Mouse (Mus musculus) hindbrain, embryonic 12.5 days (tissue): ENCODE data around the gene Rtp2. TPM values are rescaled to one million over a fixed set of nuclear protein-coding genes. Genes with fewer than 3 reads are reported as not detected.

ENCODE experiments used
- ATAC-seq: fragments of 200-750 bp; cut with Nextera tagmentation; 2 replicates; pipeline ENCODE4 v1.8.0; 2017; ENCODE audit warnings: moderate TSS enrichment; ENCODE audit not compliant: low FRiP score
- H3K27ac ChIP-seq: fragments of 300-500 bp; sonication (generic); 2 replicates; pipeline ENCODE4 v1.5.1; 2016; ENCODE audit warnings: mild to moderate bottlenecking
- H3K27me3 ChIP-seq: fragments of 300-500 bp; sonication (generic); 2 replicates; pipeline ENCODE4 v1.6.1; 2016; ENCODE audit warnings: mild to moderate bottlenecking
- H3K36me3 ChIP-seq: fragments of 300-500 bp; sonication (generic); 2 replicates; pipeline ENCODE4 v1.6.1; 2016; ENCODE audit warnings: mild to moderate bottlenecking
- H3K4me1 ChIP-seq: fragments of 300-500 bp; sonication (generic); 2 replicates; pipeline ENCODE4 v1.6.1; 2016
- H3K4me2 ChIP-seq: fragments of 300-500 bp; sonication (generic); replicated peaks from 2 replicates; pipeline ENCODE4 v1.6.1; 2016; ENCODE audit warnings: mild to moderate bottlenecking
- H3K4me3 ChIP-seq: fragments of 300-500 bp; sonication (generic); 2 replicates; pipeline ENCODE4 v1.5.1; 2016; ENCODE audit warnings: mild to moderate bottlenecking
- H3K9ac ChIP-seq: fragments of 300-500 bp; sonication (generic); 2 replicates; pipeline ENCODE4 v1.6.1; 2016; ENCODE audit warnings: mild to moderate bottlenecking, moderate library complexity
- H3K9me3 ChIP-seq: fragments of 300-500 bp; sonication (generic); replicated peaks from 2 replicates; pipeline ENCODE4 v1.6.1; 2016; ENCODE audit warnings: mild to moderate bottlenecking
- WGBS: fragments of 180-500 bp; shearing (Covaris S2); methylation state at CpG from one replicate; pipeline ENCODE4 v1.1.7; 2016; 5-methylcytosine and 5-hydroxymethylcytosine counted together
- polyA plus RNA-seq: library from polyadenylated mRNA; unstranded; fragments of >200 nt; fragmentation: Nextera tagmentation; extraction: Ambion mirVana; gene quantifications from 2 replicates; pipeline ENCODE4 v1.2.1, GENCODE M21; 2016

Rtp2 gene
- polyA plus RNA-seq, 1 experiment from 2014 or later = not detected

DNA sequence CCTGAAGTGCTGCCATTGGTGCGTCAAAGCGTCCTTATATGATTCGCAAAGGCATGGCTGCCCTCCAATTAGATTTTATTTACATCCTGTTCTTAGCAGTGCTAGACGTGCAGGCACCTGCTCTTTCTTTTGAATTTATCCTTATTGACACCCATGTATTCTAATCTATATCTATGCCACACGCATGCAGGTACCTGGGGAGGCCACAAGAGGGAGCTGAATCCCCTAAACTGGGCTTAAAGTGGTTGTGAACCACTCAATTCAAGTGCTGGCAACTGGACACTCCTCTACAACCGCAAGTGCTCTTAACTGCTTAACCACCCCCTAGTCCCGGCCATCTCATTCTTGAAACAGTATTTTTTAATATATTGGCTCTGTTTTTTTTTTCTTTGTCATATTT, 35.1 kb upstream of the Rtp2 start:
- 81% methylated on average over 7 of the region's 7 CpGs for WGBS

DNA sequence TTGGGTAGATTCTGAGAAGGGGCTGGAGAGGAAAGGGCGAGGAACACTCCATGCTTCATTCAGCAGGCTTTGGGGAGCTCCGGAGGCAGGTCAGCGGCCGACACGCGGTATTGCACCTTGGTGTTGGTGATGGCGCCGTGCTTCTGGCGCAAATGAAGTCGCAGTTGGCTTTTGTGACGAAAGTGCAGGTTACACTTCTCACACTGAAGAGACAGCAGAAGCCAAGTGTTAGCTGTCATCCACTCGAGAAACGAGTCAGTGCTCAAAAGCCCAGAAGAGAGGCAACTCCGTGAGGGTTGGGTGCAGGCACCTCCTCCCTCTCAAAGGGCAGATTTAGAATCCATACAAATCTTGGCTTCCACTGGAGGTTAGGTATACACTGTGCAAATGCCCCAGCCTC, 33.9 kb upstream of the Rtp2 start:
- Histone ChIP-seq H3K4me2 (no peak overlapping the region), H3K9ac (no peak overlapping the region), H3K4me3 (no peak overlapping the region), H3K4me1 (peaks cover 6% of the 10 kb centered on the region), H3K9me3 (no peaks in the 10 kb centered on the region), H3K36me3 (no peaks in the 10 kb centered on the region), H3K27me3 (no peaks in the 10 kb centered on the region), H3K27ac (no peak overlapping the region)
- ATAC-seq = no peak
- 93% methylated on average over 14 of the region's 14 CpGs for WGBS

More for the DNA sequence above, 35.1 kb upstream of the Rtp2 start:
- no peak for ATAC-seq
- no peak overlapping the region for H3K4me2 ChIP-seq
- no peak overlapping the region for H3K27ac ChIP-seq
- no peak overlapping the region for H3K4me3 ChIP-seq
- H3K36me3 ChIP-seq = no peaks in the 10 kb centered on the region
- no peaks in the 10 kb centered on the region for H3K27me3 ChIP-seq
- H3K9me3 ChIP-seq = no peaks in the 10 kb centered on the region
- H3K4me1 ChIP-seq = peaks cover 6% of the 10 kb centered on the region
- no peak overlapping the region for H3K9ac ChIP-seq

DNA sequence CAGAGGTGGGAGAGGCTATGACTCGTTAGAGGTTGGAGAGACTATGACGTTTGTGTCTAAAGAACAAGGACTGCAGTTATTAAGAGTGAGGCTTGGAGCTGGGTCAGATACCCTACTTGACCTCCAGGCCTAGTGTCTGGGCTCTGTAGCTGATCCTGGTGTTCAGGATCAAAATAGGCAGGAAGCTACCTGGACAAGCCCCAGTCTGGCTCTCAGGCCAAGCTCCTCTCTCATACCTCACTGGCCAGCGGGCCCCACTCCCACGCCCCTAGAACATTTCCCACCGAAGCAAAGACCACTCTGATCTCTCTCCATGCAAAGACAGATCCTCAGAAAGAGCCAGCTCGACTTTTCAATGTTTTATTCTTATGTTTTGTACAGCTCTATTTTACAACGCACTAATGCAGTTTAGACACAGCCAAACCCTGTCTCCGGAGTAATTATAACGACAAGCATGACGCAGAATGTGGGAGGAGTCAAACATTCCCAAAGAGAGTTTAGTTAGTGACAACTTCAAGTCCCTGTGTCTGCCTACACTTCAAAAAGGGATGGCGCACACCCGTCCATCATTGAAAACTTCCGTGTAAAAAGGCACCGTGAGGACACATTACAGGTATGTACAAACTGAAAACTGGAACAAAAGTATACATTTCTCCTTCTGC, 32.6 kb upstream of the Rtp2 start:
- 78% methylated on average over 14 of the region's 14 CpGs for WGBS
- Histone ChIP-seq H3K9me3 (no peaks in the 10 kb centered on the region), H3K27me3 (no peaks in the 10 kb centered on the region), H3K9ac (no peak overlapping the region), H3K4me3 (no peak overlapping the region), H3K4me1 (peaks cover 6% of the 10 kb centered on the region), H3K36me3 (no peaks in the 10 kb centered on the region), H3K4me2 (no peak overlapping the region), H3K27ac (no peak overlapping the region)
- ATAC-seq = no peak

DNA sequence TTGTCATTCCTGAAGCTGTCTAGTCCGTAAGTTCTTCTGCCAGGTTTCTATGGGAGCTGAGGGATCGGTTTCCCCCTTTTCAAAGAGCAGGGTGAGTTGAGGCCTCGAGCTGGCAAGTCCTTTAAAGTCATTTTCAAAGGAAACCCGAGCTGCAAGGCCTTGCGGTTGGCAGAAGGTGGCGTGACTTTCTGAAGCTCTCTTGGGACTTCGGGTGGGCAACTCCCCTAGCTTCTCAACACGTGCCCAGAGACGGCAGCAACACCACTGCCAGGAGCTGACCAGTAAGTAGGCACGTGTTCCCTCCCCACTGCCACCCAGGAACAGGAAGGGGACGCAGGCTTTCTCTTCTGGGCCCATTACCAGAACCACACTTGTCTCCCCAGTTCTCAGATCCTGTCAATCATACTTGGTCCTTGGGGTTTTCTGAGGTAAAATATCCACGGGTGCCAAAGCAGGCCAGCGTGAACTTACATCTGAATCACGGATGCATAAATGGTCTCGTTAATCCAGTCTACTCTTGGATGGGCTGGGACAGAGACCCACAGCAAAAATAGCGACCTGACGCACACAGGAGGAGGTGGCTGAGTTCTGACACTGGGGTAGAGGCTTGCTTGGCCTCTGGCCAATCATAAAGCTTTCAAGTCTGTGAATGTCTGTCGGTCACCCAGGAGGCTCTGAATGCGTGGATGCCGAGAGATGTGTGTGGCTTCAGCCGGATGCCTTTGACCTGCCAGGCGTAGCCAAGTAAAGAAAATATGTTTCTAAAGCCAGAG, 31.9 kb upstream of the Rtp2 start:
- Histone ChIP-seq H3K27me3 (no peaks in the 10 kb centered on the region), H3K27ac (no peak overlapping the region), H3K9ac (no peak overlapping the region), H3K4me1 (peaks cover 6% of the 10 kb centered on the region), H3K4me3 (no peak overlapping the region), H3K9me3 (no peaks in the 10 kb centered on the region), H3K4me2 (no peak overlapping the region), H3K36me3 (no peaks in the 10 kb centered on the region)
- no peak for ATAC-seq
- 63% methylated on average over 22 of the region's 22 CpGs for WGBS

DNA sequence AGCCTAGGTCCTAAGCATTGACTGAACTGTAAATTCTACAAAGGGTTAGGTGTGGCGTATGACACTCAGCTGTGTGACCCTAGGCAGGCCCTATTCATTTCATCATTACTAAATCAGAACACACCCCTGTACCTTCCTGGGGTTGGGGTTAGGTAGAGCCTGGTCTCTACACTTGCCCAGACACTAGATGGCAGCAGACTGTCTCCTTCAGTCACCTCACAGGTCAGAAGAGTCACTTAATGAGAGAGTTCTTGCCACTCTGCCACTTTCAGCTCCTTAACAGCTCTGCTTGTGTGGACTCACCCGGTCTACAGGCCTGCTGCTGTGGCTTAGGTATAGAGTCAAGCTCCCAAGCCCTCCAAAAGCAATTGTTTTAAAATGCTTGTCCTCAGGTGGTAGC, 30.2 kb upstream of the Rtp2 start:
- H3K4me2 ChIP-seq = no peak overlapping the region
- H3K9me3 ChIP-seq = no peaks in the 10 kb centered on the region
- H3K36me3 ChIP-seq = no peaks in the 10 kb centered on the region
- H3K4me3 ChIP-seq = no peak overlapping the region
- ATAC-seq = no peak
- H3K9ac ChIP-seq = no peak overlapping the region
- H3K4me1 ChIP-seq = peaks cover 6% of the 10 kb centered on the region
- no peaks in the 10 kb centered on the region for H3K27me3 ChIP-seq
- no peak overlapping the region for H3K27ac ChIP-seq
- WGBS = 86% methylated on average over 2 of the region's 2 CpGs

DNA sequence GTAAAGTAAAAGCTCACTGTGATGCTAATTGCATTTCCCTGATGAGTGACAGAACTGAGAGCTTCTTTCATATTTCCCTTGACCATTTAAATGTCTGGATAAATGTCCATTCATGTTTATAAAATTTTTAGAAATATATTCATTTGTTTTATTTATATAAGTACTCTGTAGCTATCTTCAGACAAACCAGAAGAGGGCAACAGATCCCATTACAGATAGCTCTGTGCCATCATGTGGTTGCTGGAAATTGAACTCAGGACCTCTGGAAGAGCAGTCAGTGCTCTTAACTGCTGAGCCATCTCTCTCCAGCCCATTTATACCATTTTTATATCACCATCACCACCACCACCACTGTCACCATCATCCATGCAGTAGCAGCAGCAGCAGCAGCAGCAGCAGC, 26.7 kb upstream of the Rtp2 start:
- peaks cover 4% of the 10 kb centered on the region for H3K4me1 ChIP-seq
- H3K4me2 ChIP-seq = no peak overlapping the region
- H3K27ac ChIP-seq = no peak overlapping the region
- no peak overlapping the region for H3K4me3 ChIP-seq
- no peaks in the 10 kb centered on the region for H3K27me3 ChIP-seq
- ATAC-seq = no peak
- H3K9ac ChIP-seq = no peak overlapping the region
- H3K36me3 ChIP-seq = no peaks in the 10 kb centered on the region
- no peaks in the 10 kb centered on the region for H3K9me3 ChIP-seq

DNA sequence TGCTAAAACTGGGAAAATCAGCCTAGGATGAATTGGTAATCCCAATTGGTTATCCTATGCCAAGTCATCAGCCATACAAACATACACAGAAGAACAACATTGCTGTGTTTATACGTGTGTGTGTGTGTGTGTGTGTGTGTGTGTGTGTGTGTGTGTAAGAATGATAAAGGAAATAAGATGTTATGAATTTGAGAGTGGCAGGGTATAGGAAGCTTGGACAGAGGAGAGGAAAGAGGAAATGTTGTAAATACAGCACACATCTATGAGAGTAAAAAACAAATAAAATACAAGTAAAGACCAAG, 21.7 kb upstream of the Rtp2 start:
- WGBS = 10% methylated on average over 1 of the region's 1 CpGs
- ATAC-seq = 0 out of 2 replicates have a peak, but pooled peaks have one; percentile 38

DNA sequence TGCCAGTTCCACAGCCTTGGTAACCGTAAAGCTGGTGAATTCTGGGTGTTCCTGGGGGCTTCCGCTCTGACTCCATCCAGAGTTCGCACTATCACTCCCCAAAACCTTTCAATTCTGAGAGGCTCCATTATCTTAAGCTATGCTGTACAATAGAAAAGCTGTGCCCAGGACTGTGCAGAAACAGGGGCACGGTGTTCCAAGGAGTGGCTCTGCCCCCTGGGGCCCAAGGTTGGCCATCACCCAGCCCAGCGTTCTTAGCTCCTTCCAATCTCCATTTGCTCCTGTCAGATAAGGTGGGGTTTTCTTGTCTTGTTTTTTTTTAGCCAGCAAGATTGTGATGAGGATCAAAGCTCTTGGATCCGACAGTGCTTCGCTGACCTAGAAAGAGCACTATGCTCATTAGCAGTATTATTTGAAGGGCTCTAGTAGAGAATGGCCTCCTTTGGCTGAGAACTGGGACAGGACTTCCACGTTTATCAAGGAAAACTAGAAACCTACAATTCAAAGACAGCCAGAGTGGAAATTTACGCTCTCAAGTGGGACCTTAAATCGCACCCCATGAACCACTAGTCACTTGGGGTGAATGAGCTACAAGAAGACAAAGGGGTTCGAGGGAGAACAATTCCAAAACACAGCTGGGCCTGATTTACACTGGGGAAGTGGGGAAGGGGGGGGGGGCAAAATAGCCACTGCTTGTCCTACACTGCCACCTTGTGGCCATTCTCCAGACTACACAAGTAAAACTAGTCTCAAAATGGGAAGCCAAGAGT, 21.2 kb upstream of the Rtp2 start:
- WGBS = 56% methylated on average over 11 of the region's 11 CpGs

More for the DNA sequence above, 21.7 kb upstream of the Rtp2 start:
- Histone ChIP-seq H3K27me3 (no peaks in the 10 kb centered on the region), H3K4me1 (no peaks in the 10 kb centered on the region), H3K4me2 (no peak overlapping the region), H3K27ac (no peak overlapping the region), H3K9me3 (no peaks in the 10 kb centered on the region), H3K9ac (no peak overlapping the region), H3K4me3 (no peak overlapping the region), H3K36me3 (no peaks in the 10 kb centered on the region)

DNA sequence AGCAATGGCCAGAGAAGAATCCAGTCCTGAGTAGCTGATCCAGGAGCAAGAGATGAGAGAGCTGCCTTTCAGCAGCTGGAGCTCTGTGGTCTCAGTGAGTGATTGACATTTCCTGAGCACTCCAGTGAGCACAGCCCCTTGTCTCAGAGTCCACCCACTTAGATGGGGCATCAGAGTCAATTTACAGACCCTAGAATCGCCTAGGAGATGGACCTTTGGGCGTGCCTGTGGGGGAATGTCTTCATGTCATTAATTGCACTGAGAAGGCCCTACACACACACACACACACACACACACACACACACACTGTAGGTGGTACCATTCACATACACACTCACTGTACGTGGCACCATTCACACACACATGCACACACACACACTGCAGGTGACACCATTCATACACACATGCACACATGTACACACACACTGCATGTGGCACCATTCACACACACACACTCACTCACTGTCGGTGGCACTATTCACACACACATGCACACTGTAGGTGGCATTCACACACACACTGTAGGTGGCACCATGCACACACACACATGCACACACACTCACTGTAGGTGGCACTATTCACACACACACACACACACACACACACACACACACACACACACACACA, 20.0 kb upstream of the Rtp2 start:
- no peak overlapping the region for H3K27ac ChIP-seq
- no peak overlapping the region for H3K4me3 ChIP-seq
- no peaks in the 10 kb centered on the region for H3K4me1 ChIP-seq

More for the DNA sequence above, 21.2 kb upstream of the Rtp2 start:
- H3K27ac ChIP-seq = no peak overlapping the region
- peak; percentile 68; the same call in 1 of the 2 replicates for ATAC-seq
- H3K27me3 ChIP-seq = no peaks in the 10 kb centered on the region
- H3K4me3 ChIP-seq = no peak overlapping the region
- H3K4me1 ChIP-seq = no peaks in the 10 kb centered on the region
- no peaks in the 10 kb centered on the region for H3K36me3 ChIP-seq
- H3K9ac ChIP-seq = no peak overlapping the region
- H3K9me3 ChIP-seq = no peaks in the 10 kb centered on the region
- no peak overlapping the region for H3K4me2 ChIP-seq

DNA sequence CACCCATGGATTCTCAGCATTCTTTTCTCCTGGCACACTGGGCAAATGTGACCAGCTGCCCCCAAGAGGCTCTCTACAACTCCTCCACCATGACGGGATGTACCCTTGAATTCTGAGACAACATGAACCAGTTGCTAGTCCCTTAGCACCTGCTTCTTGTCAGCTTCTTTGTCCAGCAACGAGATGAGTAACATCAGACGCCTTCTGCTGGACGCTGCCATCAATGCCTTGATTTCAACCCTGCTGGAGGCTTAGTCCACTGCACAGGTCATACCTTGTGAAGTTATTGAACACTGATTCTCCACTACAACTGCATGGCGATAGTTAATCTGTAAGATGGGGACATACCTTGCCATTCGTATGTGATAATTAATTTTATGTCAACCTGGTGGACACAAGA, 15.5 kb upstream of the Rtp2 start:
- H3K9me3 ChIP-seq = no peaks in the 10 kb centered on the region
- H3K4me1 ChIP-seq = no peaks in the 10 kb centered on the region
- ATAC-seq = no peak
- no peaks in the 10 kb centered on the region for H3K36me3 ChIP-seq
- no peak overlapping the region for H3K27ac ChIP-seq
- H3K4me2 ChIP-seq = no peak overlapping the region
- H3K9ac ChIP-seq = no peak overlapping the region
- H3K4me3 ChIP-seq = no peak overlapping the region
- WGBS = 87% methylated on average over 6 of the region's 6 CpGs
- H3K27me3 ChIP-seq = no peaks in the 10 kb centered on the region

More for the DNA sequence above, 20.0 kb upstream of the Rtp2 start:
- no peaks in the 10 kb centered on the region for H3K36me3 ChIP-seq
- no peaks in the 10 kb centered on the region for H3K9me3 ChIP-seq
- ATAC-seq = no peak
- H3K4me2 ChIP-seq = no peak overlapping the region
- 75% methylated on average over 4 of the region's 4 CpGs for whole genome bisulfite sequencing
- no peak overlapping the region for H3K9ac ChIP-seq
- no peaks in the 10 kb centered on the region for H3K27me3 ChIP-seq

DNA sequence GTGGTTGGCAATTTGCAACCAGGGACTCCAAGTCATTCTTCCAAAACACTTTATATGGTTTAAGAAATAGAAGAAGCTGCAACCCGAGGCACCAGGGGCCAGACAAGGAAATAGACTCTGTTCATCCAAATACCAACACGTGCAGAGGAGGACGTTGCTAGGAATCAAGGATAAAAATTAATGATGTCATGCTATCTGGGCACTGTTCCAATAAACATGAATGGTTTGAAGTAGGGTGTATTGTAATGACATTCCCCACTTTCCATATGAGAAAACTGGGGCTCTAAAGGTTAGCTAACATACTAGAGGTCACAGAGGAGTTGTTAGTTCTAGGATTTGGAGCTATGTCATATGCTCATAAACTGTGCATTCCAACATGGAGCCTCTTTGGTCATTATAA, 12.6 kb upstream of the Rtp2 start:
- Histone ChIP-seq H3K4me1 (no peaks in the 10 kb centered on the region), H3K27ac (no peak overlapping the region), H3K36me3 (no peaks in the 10 kb centered on the region), H3K27me3 (no peaks in the 10 kb centered on the region), H3K9ac (no peak overlapping the region), H3K4me3 (no peak overlapping the region), H3K9me3 (no peaks in the 10 kb centered on the region), H3K4me2 (no peak overlapping the region)
- ATAC-seq = no peak
- 69% methylated on average over 3 of the region's 3 CpGs for WGBS

DNA sequence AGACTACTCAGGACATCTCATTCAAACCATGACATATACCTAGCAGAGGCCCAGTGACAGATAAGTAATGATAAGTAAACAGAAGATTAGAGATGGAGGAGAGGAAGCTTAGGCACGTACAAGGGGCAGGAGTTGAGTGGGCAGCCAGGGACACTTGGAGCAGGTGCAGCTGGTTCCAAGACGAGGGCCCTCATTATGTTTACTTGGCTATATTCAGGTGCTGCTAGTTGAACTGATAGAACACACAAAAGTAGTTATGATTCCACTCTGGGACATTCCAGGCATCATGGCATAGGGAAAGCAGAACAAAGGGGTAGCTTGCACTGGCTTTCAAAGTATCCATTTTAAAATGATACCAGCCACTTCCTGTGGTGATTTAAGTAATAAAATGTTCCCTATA, 2.2 kb upstream of the Rtp2 start:
- Histone ChIP-seq H3K4me1 (no peaks in the 10 kb centered on the region), H3K27ac (no peak overlapping the region), H3K4me2 (no peak overlapping the region), H3K36me3 (no peaks in the 10 kb centered on the region), H3K4me3 (no peak overlapping the region), H3K27me3 (no peaks in the 10 kb centered on the region), H3K9ac (no peak overlapping the region), H3K9me3 (no peaks in the 10 kb centered on the region)
- no peak for ATAC-seq
- WGBS = 85% methylated on average over 2 of the region's 2 CpGs
